29 mouse cellular contexts compared by ENCODE assay signal in genomic region chr4:102512940-102513339, GRCm38 (mm10).
DNase-seq lines count a peak whose midpoint lies in the region; ATAC-seq and TF ChIP-seq lines count a peak whose summit lies in the region.
"Had no signal": no experiment of that assay in that cellular context is flagged by ENCODE, and none has a peak within 500 bp of the region (broad histone marks: within the 10 kb centered on the region; RNA-seq: fewer than 3 reads in every experiment).

No protein-coding gene starts in this region.

- no peak for ATAC-seq in liver, postnatal 0 days
- ATAC-seq: forebrain, embryonic 14.5 days; inflammation-experienced regulatory T-cells, adult 6 months; liver, embryonic 12.5 days; midbrain, embryonic 13.5 days; Patski had no signal

- DNase-seq in heart, adult 11 months: peak; percentile 77
- DNase-seq in heart, adult 18-20 months: no peak
- DNase-seq in liver, adult 2 months (ENCODE audit: extremely low read depth, low read depth, low spot score): peak; percentile 96
- DNase-seq in liver, postnatal 0 days: no peak
- DNase-seq in urinary bladder, postnatal 25 days (ENCODE audit: low spot score): peak; percentile 25
- DNase-seq in urinary bladder, postnatal 10 days (ENCODE audit: low spot score): no peak
- DNase-seq in spleen, postnatal 14 days (ENCODE audit: low spot score in 2 of 2): no peak
- DNase-seq: adrenal gland, postnatal 10 days; cerebellum, adult 8-10 months; cerebellum, postnatal 25 days; heart, postnatal 14 days; kidney, adult 18-20 months; kidney, postnatal 25 days; thymus, adult 18-20 months; thymus, postnatal 25 days had no signal

- H3K9ac ChIP-seq in liver, adult 2 months (ENCODE audit: low read depth, low read length): no peak overlapping the region
- no peak overlapping the region for H3K9ac ChIP-seq in liver, postnatal 0 days (replicated peaks)
- H3K9ac ChIP-seq: embryonic facial prominence, embryonic 15.5 days; hindbrain, embryonic 15.5 days; limb, embryonic 13.5 days; liver, embryonic 12.5 days; lung, embryonic 15.5 days; midbrain, embryonic 13.5 days; neural tube, embryonic 13.5 days had no signal

- H3K4me3 ChIP-seq in liver, adult 2 months (ENCODE audit: insufficient read depth, low read depth, low read length): no peak overlapping the region
- H3K4me3 ChIP-seq in liver, postnatal 0 days (ENCODE audit: low read depth, low read length): no peak overlapping the region
- H3K4me3 ChIP-seq: embryonic facial prominence, embryonic 10.5 days; embryonic facial prominence, embryonic 15.5 days; hindbrain, embryonic 10.5 days; hindbrain, embryonic 15.5 days; limb, embryonic 13.5 days; liver, embryonic 12.5 days; lung, embryonic 15.5 days; midbrain, embryonic 13.5 days; neural tube, embryonic 13.5 days had no signal

- H3K36me3 ChIP-seq in liver, adult 2 months (ENCODE audit: control insufficient read depth, insufficient read depth, low read length): no peaks in the 10 kb centered on the region
- no peaks in the 10 kb centered on the region for H3K36me3 ChIP-seq in liver, postnatal 0 days (replicated peaks; ENCODE audit: insufficient read depth, low read length)
- H3K36me3 ChIP-seq: embryonic facial prominence, embryonic 10.5 days; embryonic facial prominence, embryonic 15.5 days; G1E; hindbrain, embryonic 10.5 days; hindbrain, embryonic 15.5 days; limb, embryonic 13.5 days; liver, embryonic 12.5 days; lung, embryonic 15.5 days; midbrain, embryonic 13.5 days; neural tube, embryonic 13.5 days had no signal

- WGBS in liver, adult 2 months: 27% methylated on average over 7 of the region's 7 CpGs
- 52% methylated on average over 7 of the region's 7 CpGs for WGBS in liver, postnatal 0 days (ENCODE audit: insufficient replicate concordance)

- no peak for TF ChIP-seq EP300 in liver, postnatal 0 days (IDR thresholded peaks at IDR 0.05; ENCODE audit: low read depth)

- H3K79me2 ChIP-seq in liver, adult 2 months (ENCODE audit: control insufficient read depth, insufficient read depth, low read length): no peaks in the 10 kb centered on the region

- peaks cover 26% of the 10 kb centered on the region for H3K4me1 ChIP-seq in liver, adult 2 months (ENCODE audit: control insufficient read depth, insufficient read depth, low read length)
- peaks cover 44% of the 10 kb centered on the region for H3K4me1 ChIP-seq in liver, postnatal 0 days (ENCODE audit: insufficient read depth)

- no peak overlapping the region for H3K4me2 ChIP-seq in liver, postnatal 0 days (ENCODE audit: low read depth, low read length)
- H3K4me2 ChIP-seq: embryonic facial prominence, embryonic 15.5 days; hindbrain, embryonic 15.5 days; limb, embryonic 13.5 days; liver, embryonic 12.5 days; lung, embryonic 15.5 days; midbrain, embryonic 13.5 days; neural tube, embryonic 13.5 days had no signal

- no peak for TF ChIP-seq POLR2A in liver, adult 2 months (IDR thresholded peaks at IDR 0.05; ENCODE audit: extremely low read depth, insufficient read depth, low read length)

- TF ChIP-seq CTCF in liver, adult 2 months (IDR thresholded peaks at IDR 0.05; ENCODE audit: low read depth, low read length): no peak
- TF ChIP-seq CTCF in liver, postnatal 0 days (IDR thresholded peaks at IDR 0.05; ENCODE audit: low read depth): no peak

- H3K9me3 ChIP-seq in liver, postnatal 0 days (ENCODE audit: low read length): no peaks in the 10 kb centered on the region
- H3K9me3 ChIP-seq: embryonic facial prominence, embryonic 10.5 days; embryonic facial prominence, embryonic 15.5 days; hindbrain, embryonic 10.5 days; hindbrain, embryonic 15.5 days; limb, embryonic 13.5 days; liver, embryonic 12.5 days; lung, embryonic 15.5 days; midbrain, embryonic 13.5 days; neural tube, embryonic 13.5 days had no signal

- no peak overlapping the region; the same call in 1 of the 2 replicates for H3K27ac ChIP-seq in liver, adult 2 months (replicated peaks; ENCODE audit: insufficient read depth, low read depth, low read length)
- no peak overlapping the region for H3K27ac ChIP-seq in liver, postnatal 0 days (ENCODE audit: low read depth)
- H3K27ac ChIP-seq: embryonic facial prominence, embryonic 10.5 days; embryonic facial prominence, embryonic 15.5 days; hindbrain, embryonic 10.5 days; hindbrain, embryonic 15.5 days; limb, embryonic 13.5 days; liver, embryonic 12.5 days; macrophage; midbrain, embryonic 13.5 days; neural tube, embryonic 13.5 days had no signal

- no peaks in the 10 kb centered on the region for H3K27me3 ChIP-seq in liver, adult 2 months (ENCODE audit: control insufficient read depth, insufficient read depth, low read length)
- H3K27me3 ChIP-seq in liver, postnatal 0 days (ENCODE audit: insufficient read depth, low read length): no peaks in the 10 kb centered on the region
- H3K27me3 ChIP-seq: embryonic facial prominence, embryonic 15.5 days; hindbrain, embryonic 15.5 days; liver, embryonic 12.5 days; lung, embryonic 15.5 days; midbrain, embryonic 13.5 days; neural tube, embryonic 13.5 days; Patski had no signal

Comparison
In these comparisons a context has a peak if more than half of its experiments do, and no peak if none do; other contexts are left out.
1. DNase-seq: peak in heart, adult 11 months (single experiment), liver, adult 2 months (single experiment) and urinary bladder, postnatal 25 days (single experiment); none in heart, adult 18-20 months (0 of 2), liver, postnatal 0 days (single experiment), urinary bladder, postnatal 10 days (single experiment) and spleen, postnatal 14 days (0 of 2).